Mouse (Mus musculus) brain, embryonic 14.5 days (tissue): ENCODE measurements at regions not wholly inside any gene's neighbourhood (a gene's known extent, or its start where the extent isn't known, plus 50 kb on each side); places are given as distances from the start of the nearest gene placed in this dataset.

ENCODE experiments used
- CTCF ChIP-seq: fragments of 200-500 bp; IDR thresholded peaks from 2 replicates; pipeline ENCODE4 v1.5.1; 2012; ENCODE audit warnings: inconsistent platforms, mild to moderate bottlenecking, moderate library complexity, borderline replicate concordance; ENCODE audit not compliant: insufficient read depth, insufficient read length; ENCODE audit errors: extremely low read depth
- POLR2A ChIP-seq: fragments of 200-500 bp; IDR thresholded peaks from 2 replicates; pipeline ENCODE4 v1.6.1; 2012; ENCODE audit warnings: mild to moderate bottlenecking, inconsistent platforms, borderline replicate concordance; ENCODE audit not compliant: poor library complexity, insufficient read depth, insufficient read length, severe bottlenecking; ENCODE audit errors: extremely low read depth

- TF ChIP-seq POLR2A (no peak), CTCF (no peak)
Observed at GRCm38 (mm10) chr2:128309541-128310030, 183.7 kb downstream of the Bcl2l11 start.
